Mouse (Mus musculus): ENCODE results near the gene Nexn.
"Not testable (repeated sequence)": the region's sequence is repeated elsewhere in the genome, so short reads cannot be mapped to it uniquely, and the experiment has no call there.

Nexn gene

DNA sequence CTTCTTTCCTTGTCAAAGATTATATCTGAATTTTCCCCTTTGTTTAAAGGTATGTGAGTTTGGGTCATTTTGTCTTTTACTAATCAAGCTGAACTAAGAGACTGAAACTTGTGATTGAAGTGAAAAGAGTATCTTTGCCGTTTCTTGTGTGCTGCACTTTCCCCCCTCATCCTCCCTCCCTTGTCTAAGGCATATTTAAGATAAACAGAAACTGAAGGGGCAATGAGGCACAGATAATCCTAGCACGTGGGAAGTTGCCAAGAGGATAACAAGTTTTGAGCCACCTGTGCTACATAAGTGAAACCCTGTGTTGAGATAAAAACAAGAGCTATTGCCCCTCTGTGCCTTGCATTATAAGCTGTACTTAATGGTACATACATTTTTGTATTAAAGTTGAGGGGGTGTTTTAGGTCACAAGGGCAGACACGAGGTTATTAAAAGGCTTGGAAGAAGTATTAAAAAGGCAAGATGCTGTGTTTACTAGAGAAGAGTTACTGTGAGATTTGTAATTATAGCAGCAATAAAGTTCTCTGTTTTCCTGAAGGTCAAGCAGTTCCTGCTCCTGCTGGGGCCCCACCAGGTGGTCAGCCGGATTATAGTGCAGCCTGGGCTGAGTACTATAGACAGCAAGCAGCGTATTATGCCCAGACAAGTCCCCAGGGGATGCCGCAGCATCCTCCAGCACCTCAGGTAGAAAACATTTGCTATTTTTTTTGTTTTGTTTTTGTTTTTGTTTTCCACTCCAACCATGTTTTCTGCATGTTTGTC is 34.6 kb downstream of the Nexn start:
- DNase-seq = peak in 1 of 2 experiments; percentile 28

DNA sequence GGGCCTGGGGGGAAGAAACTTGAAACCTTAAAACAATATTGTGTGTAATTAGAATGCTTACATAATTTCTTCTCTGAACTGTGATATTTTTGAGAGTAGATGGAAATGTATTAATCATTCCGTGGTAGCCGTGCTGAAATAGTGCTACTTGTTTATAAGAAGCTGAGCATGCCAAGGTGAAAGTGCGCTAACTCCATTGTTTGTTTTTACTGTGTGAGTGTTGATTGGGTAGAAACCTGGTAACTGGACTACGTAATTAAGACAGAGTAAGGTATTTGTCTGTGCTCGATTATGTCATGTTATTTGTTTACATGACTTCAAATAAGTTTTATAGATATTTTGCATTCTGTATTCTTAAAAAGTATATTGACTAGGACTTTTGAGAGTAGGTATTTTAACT is 36.9 kb downstream of the Nexn start:
- no peak for DNase-seq

DNA sequence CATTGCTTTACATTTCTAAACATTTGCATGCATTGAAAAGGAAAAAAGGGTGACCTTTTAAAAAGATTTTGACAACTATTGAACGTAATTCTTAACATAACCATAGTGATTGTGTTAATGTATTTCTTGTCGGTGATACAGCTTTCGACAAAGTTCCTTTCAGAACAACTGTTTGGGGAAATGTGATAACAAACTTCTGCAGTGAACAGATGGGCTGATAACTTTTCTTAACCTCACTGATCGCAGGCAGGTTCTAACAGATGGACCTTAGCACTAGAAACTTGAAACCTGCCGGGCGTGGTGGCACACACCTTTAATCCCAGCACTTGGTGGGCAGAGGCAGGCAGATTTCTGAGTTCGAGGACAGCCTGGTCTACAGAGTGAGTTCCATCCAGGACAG is 37.3 kb downstream of the Nexn start:
- no peak for DNase-seq

DNA sequence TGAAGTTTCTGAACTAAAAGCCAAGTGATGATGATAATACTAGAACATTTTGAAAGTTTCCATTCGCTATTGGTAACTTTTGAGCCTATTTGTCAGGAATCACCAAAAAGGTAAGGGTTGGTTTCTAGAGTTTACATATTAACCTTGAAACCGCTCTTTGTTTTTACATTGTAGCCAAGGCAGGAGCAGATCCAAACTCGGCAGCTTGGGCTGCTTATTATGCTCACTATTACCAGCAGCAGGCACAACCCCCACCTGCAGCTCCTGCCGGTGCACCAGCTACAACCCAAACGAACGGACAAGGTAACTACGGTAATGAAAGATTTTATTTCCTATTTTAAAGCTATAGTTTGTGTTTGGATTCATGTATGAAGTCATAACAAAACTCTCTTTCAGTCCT is 40.2 kb downstream of the Nexn start:
- DNase-seq = no peak

DNA sequence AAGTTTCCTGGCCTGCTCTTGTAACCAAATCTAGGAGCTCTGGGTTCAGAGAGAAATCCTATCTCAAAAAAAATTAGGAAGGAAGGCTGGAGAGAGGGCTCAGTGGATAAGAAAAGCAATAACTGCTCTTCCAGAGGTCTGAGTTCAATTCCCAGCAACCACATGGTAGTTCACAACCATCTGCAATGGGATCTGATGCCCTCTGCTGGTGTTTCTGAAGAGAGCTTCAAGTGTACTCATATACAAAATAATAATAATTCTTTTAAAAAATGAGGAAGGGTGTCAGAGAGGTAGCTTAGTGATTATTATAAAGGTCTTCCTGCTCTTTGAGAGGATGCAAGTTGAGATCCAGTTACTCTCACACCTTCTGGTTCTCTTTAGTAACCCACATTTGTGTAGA is 41.2 kb downstream of the Nexn start:
- no peak for DNase-seq

DNA sequence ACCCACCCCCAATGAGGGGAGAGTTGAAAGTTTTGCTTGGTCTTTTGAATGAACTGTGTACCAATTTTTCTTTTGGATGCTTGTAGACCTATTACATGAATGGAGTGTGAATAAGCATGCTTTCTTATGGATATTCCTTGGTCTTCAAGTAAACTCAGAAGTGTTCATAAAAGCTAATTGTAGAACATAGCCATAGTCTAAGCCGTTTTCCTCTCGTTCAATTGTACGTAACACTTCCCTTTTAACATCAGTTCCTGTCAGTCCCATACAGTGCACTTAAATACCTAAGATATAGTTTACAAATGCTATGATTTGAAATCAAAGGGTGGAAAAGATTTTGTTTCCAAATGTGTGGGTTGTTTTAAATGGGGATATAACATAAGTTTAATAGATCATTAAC is 52.7 kb downstream of the Nexn start:
- no peak for DNase-seq

DNA sequence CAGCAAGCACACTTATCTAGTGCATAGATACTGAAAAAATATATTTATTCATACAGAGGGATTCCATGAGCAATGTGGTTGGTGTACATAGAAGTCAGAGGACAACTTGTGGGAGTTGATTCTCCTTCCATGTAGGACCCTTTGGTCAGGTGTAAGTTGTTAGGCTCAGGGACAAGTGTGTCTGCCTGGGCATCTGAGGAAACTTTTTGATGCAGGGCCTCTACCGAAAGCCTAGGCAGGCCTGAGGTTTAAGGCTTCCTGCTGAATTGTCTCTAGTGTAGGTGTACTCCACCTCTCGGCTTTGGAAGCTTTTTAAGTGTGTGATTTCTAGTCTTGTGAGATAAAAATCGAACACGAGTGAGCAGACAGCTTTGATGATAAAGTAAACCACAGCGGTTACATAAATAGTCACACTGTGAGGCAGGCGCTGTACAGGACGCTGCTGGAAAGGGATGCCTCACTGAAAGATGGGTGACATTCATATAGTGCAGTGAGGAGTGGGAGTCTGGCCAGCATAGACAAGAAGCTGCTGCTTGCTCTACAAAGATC is 54.3 kb downstream of the Nexn start:
- no peak for DNase-seq

DNA sequence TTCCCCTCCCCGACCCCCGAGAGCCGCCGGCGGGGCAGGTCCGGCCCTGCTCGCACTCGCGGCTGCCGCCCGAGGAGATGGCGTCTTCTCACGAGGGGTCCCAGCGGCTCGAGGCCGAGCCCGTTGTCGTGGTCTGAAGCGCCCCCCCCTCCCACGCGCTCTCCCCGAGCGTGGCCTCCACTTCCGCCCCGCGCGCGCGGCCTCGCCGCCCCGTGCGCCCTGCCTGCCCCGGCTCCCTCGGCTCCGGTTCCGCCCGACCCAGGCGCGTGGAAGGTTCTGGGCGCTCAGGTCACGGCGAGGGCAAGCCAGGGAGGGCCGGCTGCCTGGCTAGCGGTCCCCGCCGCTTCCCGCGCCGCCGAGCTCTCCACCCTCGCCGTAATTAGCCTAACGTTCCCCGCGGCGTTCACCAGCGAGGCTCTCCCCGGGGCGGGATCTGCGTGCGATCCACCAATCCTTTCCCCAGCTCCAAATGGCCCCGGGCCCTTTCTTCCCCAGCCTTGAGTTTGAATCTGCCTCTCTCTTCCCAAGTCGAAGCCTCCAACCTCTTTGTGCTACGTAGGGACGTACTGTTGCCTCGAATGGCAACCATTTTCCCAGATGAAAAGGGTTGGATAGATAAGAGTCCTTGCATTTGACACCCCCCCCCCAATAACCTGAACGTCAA is 55.3 kb downstream of the Nexn start:
- peak; percentile 81 to 84 for DNase-seq

DNA sequence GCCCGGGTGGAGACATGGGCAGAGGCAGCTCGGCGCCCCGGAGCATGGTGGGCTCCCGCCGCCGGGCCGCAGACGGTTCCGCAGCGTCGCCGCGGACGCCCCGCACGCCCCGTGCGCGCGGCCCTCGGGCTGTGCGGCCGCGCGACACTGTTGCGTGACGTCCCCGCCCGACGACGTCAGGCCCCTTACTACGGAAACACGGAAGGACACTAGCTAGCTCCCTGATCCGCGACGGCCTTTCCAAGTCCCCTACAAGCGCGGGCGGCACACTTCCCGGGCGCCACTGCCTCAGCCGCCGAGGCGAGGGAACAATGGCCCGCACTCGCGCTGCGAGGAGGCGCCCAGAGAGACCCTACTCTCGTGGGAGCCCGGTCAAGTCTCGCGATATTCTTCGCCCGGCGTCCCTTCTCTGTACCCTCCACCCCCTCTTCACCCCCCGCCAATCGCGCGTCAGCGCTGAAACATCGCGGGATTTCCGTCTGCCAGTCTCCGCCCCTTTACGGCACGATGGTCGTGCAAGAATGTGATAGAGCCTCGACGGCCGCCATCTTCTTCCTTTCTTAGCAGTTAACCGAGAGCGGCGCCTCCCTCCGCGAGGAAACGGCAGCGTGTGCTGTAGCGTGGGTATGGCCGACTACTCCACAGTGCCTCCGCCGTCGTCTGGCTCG is 56.0 kb downstream of the Nexn start, which contains the start of the genes Dnajb4 and Fubp1:
Gene Dnajb4, minus strand, starts transcription at position 336 of the 668 bp plus-strand sequence.
Gene Fubp1, plus strand, starts transcription at position 456 of the 668 bp plus-strand sequence.
- DNase-seq = peak; percentile 100

DNA sequence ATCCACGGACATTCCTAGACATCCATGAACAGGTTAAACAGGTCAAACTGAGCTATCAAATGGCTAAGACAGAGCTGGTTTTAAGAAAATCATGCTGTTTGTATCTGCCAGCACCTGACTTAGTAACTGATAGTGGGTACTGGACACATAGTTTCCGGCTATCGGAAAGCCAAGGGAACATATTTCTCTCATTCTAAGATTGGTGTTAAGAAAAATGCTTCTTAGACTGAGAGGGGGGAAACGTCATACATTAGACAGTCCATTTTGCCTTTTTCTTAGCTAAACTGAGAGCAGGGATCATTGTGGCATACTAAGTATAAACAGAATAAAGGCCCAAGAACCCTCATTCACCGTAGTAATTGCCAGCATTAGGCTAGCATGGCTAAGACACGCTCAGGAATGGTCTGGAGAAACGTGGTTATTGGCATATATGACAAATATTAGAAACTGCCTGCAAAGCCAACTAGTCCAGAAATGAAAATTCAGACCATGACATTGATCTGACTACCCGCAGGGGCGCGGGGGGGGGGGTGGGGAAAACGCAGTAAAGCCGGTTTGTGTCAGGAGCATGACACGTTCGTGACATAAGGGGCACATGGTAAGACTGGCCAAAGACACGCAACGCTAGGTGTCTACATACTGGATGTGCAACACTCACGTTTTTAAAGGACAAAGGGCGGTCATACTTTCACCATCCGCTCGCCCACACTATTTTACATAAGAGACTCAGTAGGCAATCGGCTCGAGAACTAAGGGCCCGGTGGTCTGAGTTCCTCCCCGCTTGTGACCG is 56.8 kb downstream of the Nexn start:
- no peak for DNase-seq

DNA sequence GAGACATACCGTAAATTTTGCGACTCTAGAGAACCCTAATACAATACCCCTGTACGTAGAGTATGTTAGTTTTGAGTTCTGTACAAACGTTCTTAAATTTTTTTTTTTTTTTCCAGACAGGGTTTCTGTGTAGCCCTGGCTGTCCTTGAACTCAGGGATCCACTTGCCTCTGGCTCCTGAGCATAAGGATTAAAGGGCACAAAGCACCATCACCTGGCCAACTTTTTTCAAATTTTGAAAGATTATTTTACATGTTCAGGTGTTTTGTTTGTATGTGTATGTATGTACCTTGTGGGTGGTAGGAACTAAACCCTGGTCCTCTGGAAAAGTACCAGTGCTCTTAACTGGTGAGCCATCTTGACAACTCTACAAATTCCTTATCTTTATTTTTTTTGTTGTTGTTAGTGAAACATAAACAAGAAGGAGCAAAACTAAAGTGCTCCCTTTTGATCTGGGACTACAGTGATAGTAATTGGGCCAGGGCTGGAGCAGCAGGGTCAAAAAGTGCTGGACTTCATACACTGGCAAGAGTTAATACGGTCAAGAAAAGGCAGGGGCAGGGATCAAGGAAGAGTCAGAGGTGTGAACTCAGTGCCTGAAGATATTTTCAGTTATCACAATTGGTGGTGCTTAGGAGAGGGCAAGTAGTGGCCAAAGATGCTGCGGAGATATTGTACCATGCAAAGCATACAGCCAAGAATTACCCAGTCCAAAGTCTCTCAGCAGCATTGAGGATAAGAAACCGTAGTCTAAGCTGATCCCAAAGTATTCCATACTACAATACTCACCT is 57.9 kb downstream of the Nexn start:
- DNase-seq = peak in 1 of 2 experiments; percentile 14

DNA sequence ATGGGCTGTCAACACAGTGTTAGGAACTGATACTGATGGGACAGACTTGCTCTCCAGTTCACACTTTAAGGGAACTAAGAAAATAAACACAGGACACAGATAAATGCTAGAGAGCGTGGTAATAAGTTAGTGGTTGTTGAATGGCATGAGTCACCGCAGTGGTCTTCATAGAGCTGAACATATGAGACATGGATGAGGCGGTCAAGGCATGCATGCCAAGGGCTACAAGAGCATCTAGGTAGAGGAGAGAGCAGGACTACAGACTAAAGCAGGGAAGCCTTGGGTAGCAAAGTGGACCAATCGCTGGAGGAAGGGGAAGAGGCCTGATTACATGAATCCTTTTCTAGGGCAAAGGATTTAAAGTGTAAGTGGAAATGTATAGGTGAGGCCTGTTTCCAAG is 59.0 kb downstream of the Nexn start:
- DNase-seq = no peak

DNA sequence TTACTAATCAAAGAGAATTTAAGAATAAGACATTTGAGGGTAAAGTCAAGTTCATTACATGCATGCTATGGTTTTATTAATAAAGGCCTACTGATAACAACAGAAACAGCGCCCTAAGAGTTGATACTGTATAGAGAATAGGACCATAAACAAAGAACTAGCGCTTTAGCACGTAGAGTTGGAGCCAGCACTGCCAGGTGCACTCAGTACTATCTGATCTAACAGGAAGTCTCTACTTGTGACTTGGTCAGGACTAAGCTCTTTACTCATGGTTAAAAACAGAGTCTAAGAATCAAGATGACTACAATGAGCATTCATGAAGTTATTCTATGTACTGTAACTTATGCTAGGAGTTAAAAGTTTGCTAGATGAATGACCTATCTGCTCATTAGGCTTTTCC is 61.6 kb downstream of the Nexn start:
- no peak for DNase-seq

DNA sequence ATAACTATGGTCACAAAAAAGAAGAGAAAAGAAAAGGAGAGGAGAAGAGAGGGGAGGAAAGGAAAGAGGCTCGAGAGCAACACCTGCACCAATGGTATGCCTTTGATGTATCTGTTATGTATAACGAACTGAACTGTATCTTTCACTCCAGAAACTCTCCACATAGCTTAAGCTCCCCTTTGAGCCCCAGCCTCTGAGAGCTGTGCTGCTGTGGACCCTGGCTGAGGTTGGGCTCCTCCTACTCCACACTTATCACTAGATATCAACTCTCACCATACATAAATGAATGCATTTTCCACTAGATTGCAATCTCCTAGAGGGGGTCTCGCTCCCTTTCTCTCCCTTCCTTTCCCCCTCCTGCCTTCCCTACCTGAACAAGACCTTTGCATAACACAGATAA is 62.2 kb downstream of the Nexn start:
- no peak for DNase-seq

DNA sequence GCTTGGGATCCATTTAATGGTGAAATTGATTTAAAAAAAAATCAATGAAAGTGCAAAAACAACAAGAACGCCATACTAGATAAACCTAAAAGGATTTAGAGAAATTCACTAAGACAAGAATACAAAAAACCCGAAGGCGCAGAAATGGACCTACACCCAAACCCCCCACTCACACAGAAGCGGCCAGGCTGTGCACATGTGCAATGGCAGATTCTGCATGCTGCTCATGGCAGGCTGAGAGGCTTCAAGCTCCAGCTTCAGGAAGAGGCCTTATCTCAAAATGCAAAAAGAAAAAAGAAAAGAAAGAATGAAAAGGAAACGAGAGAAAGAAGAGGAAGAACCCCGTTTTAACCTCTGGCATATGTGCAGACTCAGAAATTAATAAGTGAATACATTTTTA is 62.7 kb downstream of the Nexn start:
- no peak for DNase-seq

DNA sequence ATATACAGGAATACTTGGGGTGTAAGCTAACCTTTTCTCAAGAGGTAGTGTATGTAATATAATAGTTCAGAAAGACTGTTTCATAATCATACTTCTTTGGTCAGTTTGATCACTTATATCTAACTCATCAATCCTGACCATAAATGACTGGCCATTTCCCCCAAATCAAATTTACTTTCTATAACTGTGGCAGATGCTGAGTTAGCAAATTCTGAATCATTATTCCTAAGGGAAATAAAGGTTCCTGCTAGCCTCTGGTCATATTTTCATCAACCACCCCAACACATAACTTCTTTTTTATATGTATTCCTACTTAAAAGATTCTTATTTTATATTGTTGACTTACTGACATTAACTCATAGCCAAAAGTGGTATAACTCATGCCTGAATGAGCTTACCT is 63.2 kb downstream of the Nexn start:
- DNase-seq = no peak

DNA sequence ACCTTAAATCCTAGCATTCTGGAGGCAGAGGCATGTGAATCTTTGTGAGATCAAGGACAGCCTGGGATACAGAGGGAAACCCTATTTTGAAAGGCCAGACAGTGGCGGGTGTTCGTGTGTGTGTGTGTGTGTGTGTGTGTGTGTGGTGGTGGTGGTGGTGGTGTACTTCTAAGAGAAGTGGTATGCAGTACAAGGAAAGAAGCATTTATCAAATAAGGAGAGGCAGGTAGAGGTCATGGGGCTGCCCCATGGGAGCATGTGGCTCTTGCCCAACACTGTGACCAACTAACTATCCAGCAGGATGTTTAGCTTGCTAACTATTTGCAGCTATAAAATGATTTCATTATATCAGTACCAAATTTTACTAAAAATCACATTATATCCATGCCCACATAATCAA is 64.5 kb downstream of the Nexn start:
- DNase-seq = no peak

DNA sequence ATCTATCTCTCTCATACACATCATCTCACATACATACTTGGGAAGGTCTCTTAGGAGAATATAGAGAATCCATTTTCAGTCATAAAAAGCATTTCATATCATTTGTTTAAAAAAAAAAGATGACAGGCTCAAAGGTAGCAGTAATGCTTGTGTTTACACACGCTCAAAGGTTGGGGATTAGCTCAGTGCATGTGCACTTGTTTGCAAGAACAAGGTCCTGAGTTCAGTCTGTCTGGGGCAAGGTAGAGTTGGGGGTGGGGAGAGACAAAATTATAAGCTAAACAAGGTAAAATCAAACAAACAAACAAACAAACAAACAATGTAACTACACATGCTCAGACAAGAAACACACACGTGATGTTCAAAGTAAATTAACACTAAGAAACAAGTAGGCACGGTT is 65.0 kb downstream of the Nexn start:
- DNase-seq = no peak

DNA sequence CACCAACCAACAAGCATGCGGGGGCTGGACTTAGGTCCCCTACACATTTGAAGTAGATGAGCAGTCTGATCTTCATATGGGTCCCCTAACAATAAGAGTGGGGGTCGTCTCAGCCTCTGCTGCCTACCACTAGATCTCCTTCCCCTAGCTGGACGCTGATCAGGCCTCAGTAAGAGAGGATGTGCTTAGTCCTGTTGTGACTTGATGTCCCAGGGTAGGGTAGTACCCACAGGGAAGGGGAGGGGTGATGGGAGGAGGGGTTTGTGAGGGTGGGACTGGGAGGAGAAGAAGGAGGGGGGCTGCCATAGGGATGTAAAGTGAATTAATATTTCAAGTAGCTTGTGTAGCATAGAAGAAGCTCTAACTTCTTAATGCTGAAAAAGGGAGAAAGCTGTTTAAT is 67.0 kb downstream of the Nexn start:
- no peak for DNase-seq

DNA sequence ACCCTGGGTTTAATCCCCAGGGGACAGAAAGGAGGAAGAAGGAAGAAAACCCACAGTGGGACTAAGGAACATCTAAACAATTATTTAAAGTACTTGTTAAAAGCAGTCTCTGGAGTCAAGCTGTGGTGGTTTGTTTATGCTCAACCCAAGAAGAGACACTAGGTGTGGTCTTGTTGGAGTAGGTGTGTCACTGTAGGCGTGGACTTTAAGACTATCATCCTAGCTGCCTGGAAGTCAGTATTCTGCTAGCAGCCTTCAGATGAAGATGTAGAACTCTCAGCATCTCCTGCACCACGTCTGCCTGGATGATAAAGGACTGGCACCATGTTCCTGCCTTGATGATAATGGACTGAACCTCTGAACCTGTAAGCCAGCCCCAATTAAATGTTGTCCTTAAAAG is 68.9 kb downstream of the Nexn start:
- DNase-seq = not testable (repeated sequence)

DNA sequence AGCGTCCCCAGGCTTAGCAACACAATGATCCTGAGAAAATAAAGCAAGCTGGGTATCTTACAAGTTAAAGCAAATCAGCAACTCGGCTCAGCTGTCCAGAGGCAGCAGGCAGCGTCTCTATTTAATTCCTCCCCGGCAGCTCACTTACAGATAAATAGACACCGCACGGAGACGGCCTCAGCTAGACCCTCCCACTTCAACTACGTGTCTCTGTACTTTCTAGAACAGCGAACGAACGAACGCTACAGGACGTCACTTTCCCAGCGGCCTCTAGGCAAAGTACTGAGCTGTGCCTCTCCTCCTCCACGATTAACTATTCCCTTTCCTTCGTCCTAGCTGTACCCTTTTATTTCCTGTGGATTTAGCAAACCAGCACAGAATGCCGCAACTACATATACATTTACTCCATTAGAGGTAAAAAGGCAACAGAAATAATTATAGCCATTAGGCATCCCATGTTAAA is 72.5 kb downstream of the Nexn start:
- DNase-seq = peak; percentile 86 to 87

DNA sequence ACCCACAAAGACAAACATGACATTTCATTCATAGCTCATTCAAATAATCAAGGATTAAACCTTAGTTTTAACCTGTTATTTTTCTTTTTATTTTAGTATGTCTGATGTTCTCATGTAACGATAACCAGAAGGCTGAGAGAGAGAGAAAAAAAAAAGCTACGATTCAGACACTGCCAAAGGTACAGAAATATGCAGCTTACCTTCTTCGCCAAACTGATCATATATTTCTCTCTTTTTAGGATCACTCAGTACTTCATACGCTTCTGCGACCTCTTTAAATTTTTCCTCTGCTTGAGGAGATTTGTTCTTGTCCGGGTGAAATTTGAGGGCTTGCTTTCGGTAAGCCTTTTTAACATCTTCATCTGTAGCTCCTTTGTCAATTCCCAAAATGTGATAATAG is 73.0 kb downstream of the Nexn start:
- DNase-seq = no peak

Data from cerebellum, postnatal 10 days (tissue).